Mouse (Mus musculus) urinary bladder, adult 18-20 months (tissue): ENCODE results near the gene Bcl2.

Experiments
- DNase-seq, 2 experiments: peaks; one replicate each; pipeline ENCODE4 v3.0.0; 2022; ENCODE audit warnings: low spot score in 2 of 2, mixed read lengths in 2 of 2

The Bcl2 gene

GRCm38 (mm10) chr1:106513890-106514643, 200.0 kb downstream of the Bcl2 start:
- DNase-seq = no peak

GRCm38 (mm10) chr1:106513481-106513880, 200.6 kb downstream of the Bcl2 start:
- no peak for DNase-seq

GRCm38 (mm10) chr1:106511593-106511992, 202.5 kb downstream of the Bcl2 start:
- DNase-seq = peak; percentile 30 to 45

- no peak for DNase-seq
Measured at GRCm38 (mm10) chr1:106507556-106507955, 206.5 kb downstream of the Bcl2 start.

GRCm38 (mm10) chr1:106503910-106504309, 210.2 kb downstream of the Bcl2 start:
- no peak for DNase-seq

- DNase-seq = no peak
Measured at GRCm38 (mm10) chr1:106503407-106503806, 210.7 kb downstream of the Bcl2 start.

- no peak for DNase-seq
Measured at GRCm38 (mm10) chr1:106497999-106498398, 216.1 kb downstream of the Bcl2 start.
